Mouse (Mus musculus): ENCODE results near the gene Ulk3.

The Ulk3 gene

GRCm38 (mm10) chr9:57613975-57614374 is 24.7 kb downstream of the Ulk3 start:
- DNase-seq (ENCODE audit: low read depth in 2 of 2, low spot score in 2 of 2): no peak

GRCm38 (mm10) chr9:57614786-57615185 is 25.5 kb downstream of the Ulk3 start:
- DNase-seq (ENCODE audit: low read depth in 2 of 2, low spot score in 2 of 2): no peak

- DNase-seq (ENCODE audit: low read depth in 2 of 2, low spot score in 2 of 2): no peak
These were observed 28.4 kb downstream of the Ulk3 start for GRCm38 (mm10) chr9:57617556-57618169.

- DNase-seq (ENCODE audit: low read depth in 2 of 2, low spot score in 2 of 2): no peak
These were observed 29.6 kb downstream of the Ulk3 start for GRCm38 (mm10) chr9:57618854-57619253.

GRCm38 (mm10) chr9:57620674-57621073 is 31.4 kb downstream of the Ulk3 start, which contains the start of gene Lman1l:
Gene Lman1l (minus strand): TSS chr9:57620774.
- no peak for DNase-seq (ENCODE audit: low read depth in 2 of 2, low spot score in 2 of 2)

- no peak for DNase-seq (ENCODE audit: low read depth in 2 of 2, low spot score in 2 of 2)
These were observed 35.0 kb downstream of the Ulk3 start for GRCm38 (mm10) chr9:57624295-57624694.

GRCm38 (mm10) chr9:57625674-57626500 is 36.6 kb downstream of the Ulk3 start:
- DNase-seq (ENCODE audit: low read depth in 2 of 2, low spot score in 2 of 2): no peak

- DNase-seq (ENCODE audit: low read depth in 2 of 2, low spot score in 2 of 2): no peak
These were observed 37.9 kb downstream of the Ulk3 start for GRCm38 (mm10) chr9:57627191-57627590.

- no peak for DNase-seq (ENCODE audit: low read depth in 2 of 2, low spot score in 2 of 2)
These were observed 38.6 kb downstream of the Ulk3 start for GRCm38 (mm10) chr9:57627892-57628291.

- DNase-seq (ENCODE audit: low read depth in 2 of 2, low spot score in 2 of 2): no peak
These were observed 39.5 kb downstream of the Ulk3 start for GRCm38 (mm10) chr9:57628717-57629116.

GRCm38 (mm10) chr9:57629118-57629874 is 40.0 kb downstream of the Ulk3 start:
- DNase-seq (ENCODE audit: low read depth in 2 of 2, low spot score in 2 of 2): peak; percentile 84 to 87

- DNase-seq (ENCODE audit: low read depth in 2 of 2, low spot score in 2 of 2): peak in 1 of 2 experiments; percentile 60
These were observed 44.3 kb downstream of the Ulk3 start for GRCm38 (mm10) chr9:57633481-57634024.

- no peak for DNase-seq (ENCODE audit: low read depth in 2 of 2, low spot score in 2 of 2)
These were observed 48.0 kb downstream of the Ulk3 start for GRCm38 (mm10) chr9:57637272-57637671.

- DNase-seq (ENCODE audit: low read depth in 2 of 2, low spot score in 2 of 2): no peak
These were observed 48.6 kb downstream of the Ulk3 start for GRCm38 (mm10) chr9:57637741-57638322.

GRCm38 (mm10) chr9:57638651-57639459 is 49.6 kb downstream of the Ulk3 start:
- DNase-seq (ENCODE audit: low read depth in 2 of 2, low spot score in 2 of 2): no peak

- DNase-seq (ENCODE audit: low read depth in 2 of 2, low spot score in 2 of 2): no peak
These were observed 50.5 kb downstream of the Ulk3 start for GRCm38 (mm10) chr9:57639661-57640328.

- peak; percentile 77 to 84 for DNase-seq (ENCODE audit: low read depth in 2 of 2, low spot score in 2 of 2)
These were observed 51.1 kb downstream of the Ulk3 start for GRCm38 (mm10) chr9:57640384-57640783.

GRCm38 (mm10) chr9:57641022-57641421 is 51.8 kb downstream of the Ulk3 start:
- DNase-seq (ENCODE audit: low read depth in 2 of 2, low spot score in 2 of 2): no peak

GRCm38 (mm10) chr9:57641775-57642550 is 52.7 kb downstream of the Ulk3 start:
- DNase-seq (ENCODE audit: low read depth in 2 of 2, low spot score in 2 of 2): no peak
